Mouse (Mus musculus): Measurements from ENCODE around the gene Slc39a1. TPM values are rescaled to one million over a fixed set of nuclear protein-coding genes. Genes with fewer than 3 reads are reported as not detected.

Slc39a1 gene
- 76.1 and 83.3 TPM in 2 replicates for polyA plus RNA-seq (2012; rRNA removed)

GRCm38 (mm10) chr3:90247960-90248745 lies at the start of gene Slc39a1:
Gene Slc39a1 (plus strand): TSS chr3:90248172.
- peak; percentile 90 for DNase-seq (ENCODE audit: low read depth, low spot score)
- under 1% methylated on average over 44 of the region's 44 CpGs for WGBS

- 35% methylated on average over 1 of the region's 1 CpGs for WGBS
- DNase-seq (ENCODE audit: low read depth, low spot score), result no peak
Observed at GRCm38 (mm10) chr3:90202884-90203283, 45.1 kb upstream of the Slc39a1 start.

- 72% methylated on average over 5 of the region's 5 CpGs for WGBS
Observed at GRCm38 (mm10) chr3:90203619-90204018, 44.4 kb upstream of the Slc39a1 start.

GRCm38 (mm10) chr3:90204582-90204981 lies 43.4 kb upstream of the Slc39a1 start:
- over 99% methylated on average over 2 of the region's 2 CpGs for WGBS
- DNase-seq (ENCODE audit: low read depth, low spot score), result no peak

More at GRCm38 (mm10) chr3:90203619-90204018, 44.4 kb upstream of the Slc39a1 start:
- DNase-seq (ENCODE audit: low read depth, low spot score), result no peak

GRCm38 (mm10) chr3:90208662-90209061 lies 39.3 kb upstream of the Slc39a1 start:
- WGBS, result 91% methylated on average over 2 of the region's 2 CpGs
- DNase-seq (ENCODE audit: low read depth, low spot score), result no peak

GRCm38 (mm10) chr3:90209908-90210566 lies 37.9 kb upstream of the Slc39a1 start:
- DNase-seq (ENCODE audit: low read depth, low spot score), result no peak
- 86% methylated on average over 5 of the region's 5 CpGs for WGBS

GRCm38 (mm10) chr3:90211475-90212398 lies 36.2 kb upstream of the Slc39a1 start:
- 43% methylated on average over 13 of the region's 13 CpGs for WGBS
- DNase-seq (ENCODE audit: low read depth, low spot score), result no peak

GRCm38 (mm10) chr3:90212723-90213122 lies 35.2 kb upstream of the Slc39a1 start:
- no peak for DNase-seq (ENCODE audit: low read depth, low spot score)
- 4% methylated on average over 5 of the region's 5 CpGs for WGBS

- DNase-seq (ENCODE audit: low read depth, low spot score), result peak; percentile 74
- whole genome bisulfite sequencing, result under 1% methylated on average over 42 of the region's 42 CpGs
Observed at GRCm38 (mm10) chr3:90213377-90213866, 34.5 kb upstream of the Slc39a1 start, which contains the start of the genes Rps27 and Rab13. Gene Rps27 (minus strand): TSS chr3:90213651. Gene Rab13 (plus strand): TSS chr3:90213695.

GRCm38 (mm10) chr3:90213956-90214684 lies 33.9 kb upstream of the Slc39a1 start:
- 11% methylated on average over 12 of the region's 12 CpGs for WGBS
- no peak for DNase-seq (ENCODE audit: low read depth, low spot score)

GRCm38 (mm10) chr3:90215825-90216380 lies 32.1 kb upstream of the Slc39a1 start:
- DNase-seq (ENCODE audit: low read depth, low spot score), result no peak
- WGBS, result 46% methylated on average over 1 of the region's 1 CpGs

GRCm38 (mm10) chr3:90220088-90220487 lies 27.9 kb upstream of the Slc39a1 start:
- DNase-seq (ENCODE audit: low read depth, low spot score), result no peak
- 3% methylated on average over 6 of the region's 6 CpGs for WGBS

- WGBS, result under 1% methylated on average over 19 of the region's 20 CpGs
- no peak for DNase-seq (ENCODE audit: low read depth, low spot score)
Observed at GRCm38 (mm10) chr3:90220531-90220951, 27.4 kb upstream of the Slc39a1 start.

- DNase-seq (ENCODE audit: low read depth, low spot score), result no peak
- 10% methylated on average over 5 of the region's 5 CpGs for WGBS
Observed at GRCm38 (mm10) chr3:90221123-90221522, 26.8 kb upstream of the Slc39a1 start.

GRCm38 (mm10) chr3:90222455-90222854 lies 25.5 kb upstream of the Slc39a1 start:
- DNase-seq (ENCODE audit: low read depth, low spot score), result no peak
- 82% methylated on average over 4 of the region's 4 CpGs for WGBS

- WGBS, result 80% methylated on average over 3 of the region's 3 CpGs
- no peak for DNase-seq (ENCODE audit: low read depth, low spot score)
Observed at GRCm38 (mm10) chr3:90222941-90223340, 25.0 kb upstream of the Slc39a1 start.

GRCm38 (mm10) chr3:90224331-90224730 lies 23.6 kb upstream of the Slc39a1 start:
- no peak for DNase-seq (ENCODE audit: low read depth, low spot score)
- WGBS, result 84% methylated on average over 10 of the region's 10 CpGs

- WGBS, result 13% methylated on average over 8 of the region's 8 CpGs
- DNase-seq (ENCODE audit: low read depth, low spot score), result no peak
Observed at GRCm38 (mm10) chr3:90231075-90231474, 16.9 kb upstream of the Slc39a1 start.

All from large intestine, adult 2 months (tissue).